Mouse (Mus musculus) midbrain, postnatal 0 days (tissue): ENCODE data around the gene Ccdc36. TPM values are rescaled to one million over a fixed set of nuclear protein-coding genes. Genes with fewer than 3 reads are reported as not detected.

ENCODE experiments used
- ATAC-seq: fragments of 200-750 bp; cut with Nextera tagmentation; 2 replicates; pipeline ENCODE4 v1.8.0; 2017; ENCODE audit warnings: moderate number of reproducible peaks, mild to moderate bottlenecking, moderate TSS enrichment, moderate library complexity; ENCODE audit not compliant: low FRiP score
- DNase-seq: peaks from one replicate; pipeline ENCODE4 v3.0.0-alpha.2; 2015; ENCODE audit warnings: low spot score
- H3K27ac ChIP-seq: fragments of 300-500 bp; sonication (generic); 2 replicates; pipeline ENCODE4 v1.5.1; 2014; ENCODE audit warnings: low read depth, mild to moderate bottlenecking, low read length, mixed read lengths
- H3K27me3 ChIP-seq: fragments of 300-500 bp; sonication (generic); 2 replicates; pipeline ENCODE4 v1.6.1; 2014; ENCODE audit warnings: low read length, control low read depth, mixed read lengths; ENCODE audit not compliant: insufficient read depth
- H3K36me3 ChIP-seq: fragments of 300-500 bp; sonication (generic); 2 replicates; pipeline ENCODE4 v1.6.1; 2014; ENCODE audit warnings: low read length, control low read depth, mixed read lengths; ENCODE audit not compliant: insufficient read depth
- H3K4me1 ChIP-seq: fragments of 300-500 bp; sonication (generic); 2 replicates; pipeline ENCODE4 v1.6.1; 2014; ENCODE audit warnings: mild to moderate bottlenecking, control low read depth, antibody characterized with exemption, low read length, mixed read lengths; ENCODE audit not compliant: insufficient read depth
- H3K4me2 ChIP-seq: fragments of 300-500 bp; sonication (generic); 2 replicates; pipeline ENCODE4 v1.6.1; 2014; ENCODE audit warnings: low read depth, mild to moderate bottlenecking, low read length, mixed read lengths; ENCODE audit not compliant: poor library complexity, severe bottlenecking
- H3K4me3 ChIP-seq: fragments of 300-500 bp; sonication (generic); 2 replicates; pipeline ENCODE4 v1.5.1; 2014; ENCODE audit warnings: low read depth, mild to moderate bottlenecking, low read length, moderate library complexity
- H3K9ac ChIP-seq: fragments of 300-500 bp; sonication (generic); replicated peaks from 2 replicates; pipeline ENCODE4 v1.6.1; 2014; ENCODE audit warnings: mild to moderate bottlenecking, low read length, moderate library complexity, mixed read lengths; ENCODE audit not compliant: poor library complexity, severe bottlenecking
- H3K9me3 ChIP-seq: fragments of 300-500 bp; sonication (generic); 2 replicates; pipeline ENCODE4 v1.6.1; 2016; ENCODE audit warnings: low read length, control low read depth
- CTCF ChIP-seq: IDR thresholded peaks from 2 replicates; pipeline ENCODE4 v1.5.1; 2016; ENCODE audit warnings: antibody characterized with exemption, mild to moderate bottlenecking
- WGBS: fragments of 180-500 bp; shearing (Covaris S2); extraction: QIAGEN DNeasy Blood & Tissue Kit; methylation state at CpG from one replicate; pipeline ENCODE4 v1.1.7; 2014; 5-methylcytosine and 5-hydroxymethylcytosine counted together
- polyA plus RNA-seq: library from polyadenylated mRNA; unstranded; fragments of >200 nt; fragmentation: Nextera tagmentation; extraction: Ambion mirVana; gene quantifications from 2 replicates; pipeline ENCODE4 v1.2.1, GENCODE M21; 2015
- total RNA-seq: library from RNA; depleted of rRNA; stranded (reverse); fragments of >200 nt; gene quantifications from 2 replicates; pipeline ENCODE4 v1.2.3, GENCODE M21; 2014

Gene Ccdc36
- total and polyA plus RNA-seq, 2 experiments from 2014 or later, result 1.9 to 2.0 TPM

- DNase-seq (no peak), ATAC-seq (no peak)
- WGBS, result 70% methylated on average over 9 of the region's 9 CpGs
- H3K36me3 ChIP-seq, result no peaks in the 10 kb centered on the region
- no peak overlapping the region for H3K9ac ChIP-seq
- H3K4me3 ChIP-seq, result no peak overlapping the region
- no peaks in the 10 kb centered on the region for H3K9me3 ChIP-seq
- no peaks in the 10 kb centered on the region for H3K27me3 ChIP-seq
- no peak for TF ChIP-seq CTCF
- no peak overlapping the region for H3K4me2 ChIP-seq
- no peak overlapping the region for H3K27ac ChIP-seq
- H3K4me1 ChIP-seq, result no peaks in the 10 kb centered on the region
Observed at GRCm38 (mm10) chr9:108411381-108411942, 16.8 kb downstream of the Ccdc36 start.

- WGBS, result 95% methylated on average over 4 of the region's 4 CpGs
- no peak overlapping the region for H3K27ac ChIP-seq
- H3K27me3 ChIP-seq, result no peaks in the 10 kb centered on the region
- H3K4me2 ChIP-seq, result no peak overlapping the region
- H3K4me1 ChIP-seq, result no peaks in the 10 kb centered on the region
- no peak for ATAC-seq
- no peaks in the 10 kb centered on the region for H3K36me3 ChIP-seq
- H3K4me3 ChIP-seq, result no peak overlapping the region
- TF ChIP-seq CTCF, result no peak
- H3K9ac ChIP-seq, result no peak overlapping the region
- H3K9me3 ChIP-seq, result no peaks in the 10 kb centered on the region
- DNase-seq, result no peak
Observed at GRCm38 (mm10) chr9:108409535-108409934, 18.7 kb downstream of the Ccdc36 start.

- Histone ChIP-seq H3K9ac (no peak overlapping the region), H3K36me3 (no peaks in the 10 kb centered on the region), H3K4me2 (no peak overlapping the region), H3K4me3 (no peak overlapping the region), H3K27me3 (no peaks in the 10 kb centered on the region), H3K9me3 (no peaks in the 10 kb centered on the region), H3K27ac (no peak overlapping the region), H3K4me1 (no peaks in the 10 kb centered on the region; the same call in 1 of the 2 replicates)
- ATAC-seq, result no peak
- no peak for TF ChIP-seq CTCF
- WGBS, result 82% methylated on average over 8 of the region's 8 CpGs
- DNase-seq, result no peak
Observed at GRCm38 (mm10) chr9:108404451-108404850, 23.8 kb downstream of the Ccdc36 start.

GRCm38 (mm10) chr9:108403081-108403480, 25.2 kb downstream of the Ccdc36 start:
- Histone ChIP-seq H3K9ac (no peak overlapping the region), H3K4me2 (no peak overlapping the region), H3K27me3 (no peaks in the 10 kb centered on the region), H3K4me3 (no peak overlapping the region), H3K36me3 (no peaks in the 10 kb centered on the region), H3K9me3 (no peaks in the 10 kb centered on the region), H3K4me1 (no peaks in the 10 kb centered on the region; the same call in 1 of the 2 replicates), H3K27ac (no peak overlapping the region)
- ATAC-seq, result no peak
- no peak for TF ChIP-seq CTCF
- 90% methylated on average over 4 of the region's 4 CpGs for WGBS
- DNase-seq, result no peak

GRCm38 (mm10) chr9:108401186-108401960, 26.9 kb downstream of the Ccdc36 start:
- Histone ChIP-seq H3K4me3 (no peak overlapping the region), H3K27ac (peak overlapping the region; percentile 67), H3K9ac (no peak overlapping the region), H3K4me2 (no peak overlapping the region), H3K36me3 (0 out of 2 replicates have a peak, but pooled peaks cover 3% of the 10 kb centered on the region), H3K9me3 (no peaks in the 10 kb centered on the region), H3K4me1 (no peaks in the 10 kb centered on the region; the same call in 1 of the 2 replicates), H3K27me3 (no peaks in the 10 kb centered on the region)
- 30% methylated on average over 7 of the region's 7 CpGs for WGBS
- DNase-seq (peak; percentile 61), ATAC-seq (no peak)
- no peak for TF ChIP-seq CTCF

GRCm38 (mm10) chr9:108398324-108398723, 30.0 kb downstream of the Ccdc36 start:
- no peak for ATAC-seq
- H3K27ac ChIP-seq, result no peak overlapping the region
- no peak for TF ChIP-seq CTCF
- H3K4me1 ChIP-seq, result no peaks in the 10 kb centered on the region; the same call in 1 of the 2 replicates
- H3K36me3 ChIP-seq, result peaks cover 8% of the 10 kb centered on the region; the same call in 1 of the 2 replicates
- no peak for DNase-seq
- no peaks in the 10 kb centered on the region for H3K27me3 ChIP-seq
- H3K4me3 ChIP-seq, result no peak overlapping the region
- H3K9me3 ChIP-seq, result no peaks in the 10 kb centered on the region
- 96% methylated on average over 3 of the region's 3 CpGs for WGBS
- H3K9ac ChIP-seq, result no peak overlapping the region
- no peak overlapping the region for H3K4me2 ChIP-seq
